Mouse (Mus musculus) CH12.LX (cell line): Measurements from ENCODE around the gene 4930447C04Rik. TPM values are rescaled to one million over a fixed set of nuclear protein-coding genes. Genes with fewer than 3 reads are reported as not detected.

ENCODE experiments used
- DNase-seq: peaks from one replicate; pipeline ENCODE4 v3.0.0-alpha.2; 2013; ENCODE audit errors: extremely low read depth
- H3K27ac ChIP-seq: 2 replicates; pipeline ENCODE4 v1.5.1; 2012; ENCODE audit warnings: low read depth, mild to moderate bottlenecking, control low read depth, moderate library complexity; ENCODE audit not compliant: insufficient read depth
- H3K27me3 ChIP-seq: replicated peaks from 2 replicates; pipeline ENCODE3; 2012; ENCODE audit warnings: inconsistent platforms
- H3K36me3 ChIP-seq, 2 experiments: replicated peaks in 1 of 2; 2 replicates each; pipeline versions ENCODE3 to v1.6.1; 2012; ENCODE audit warnings: inconsistent platforms in 1 of 2, low read length in 1 of 2, mild to moderate bottlenecking in 1 of 2, mixed read lengths in 1 of 2, moderate library complexity in 1 of 2; ENCODE audit not compliant: control insufficient read depth in 1 of 2, insufficient read depth in 1 of 2
- H3K4me1 ChIP-seq, 2 experiments: 2 replicates each; pipeline ENCODE4 v1.6.1; 2012; ENCODE audit warnings: inconsistent platforms in 1 of 2, moderate library complexity in 1 of 2; ENCODE audit not compliant: insufficient read depth in 2 of 2, control insufficient read depth in 1 of 2
- H3K4me2 ChIP-seq: 2 replicates; pipeline ENCODE4 v1.6.1; 2012; ENCODE audit warnings: low read depth, mild to moderate bottlenecking, control low read depth; ENCODE audit not compliant: poor library complexity, insufficient read depth, severe bottlenecking
- H3K4me3 ChIP-seq, 3 experiments: fragments of 150-350 bp in 1 of 3; sonication (generic) in 1 of 3; replicated peaks in 1 of 3; 2 replicates each; pipeline versions ENCODE3 to v1.5.1; 2011 to 2012; ENCODE audit warnings: low read depth in 2 of 3, low read length in 2 of 3, mild to moderate bottlenecking in 2 of 3, moderate library complexity in 2 of 3, control low read depth in 1 of 3, improper control_type of control experiment in 1 of 3, inconsistent platforms in 1 of 3, mixed read lengths in 1 of 3; ENCODE audit not compliant: poor library complexity in 1 of 3
- H3K79me2 ChIP-seq: replicated peaks from 2 replicates; pipeline ENCODE4 v1.6.1; 2012; ENCODE audit warnings: mild to moderate bottlenecking, moderate library complexity; ENCODE audit not compliant: control insufficient read depth, poor library complexity, insufficient read depth, severe bottlenecking; ENCODE audit errors: extremely low read depth
- H3K9ac ChIP-seq: 2 replicates; pipeline ENCODE4 v1.6.1; 2012; ENCODE audit warnings: low read depth, mild to moderate bottlenecking, control low read depth, moderate library complexity; ENCODE audit not compliant: insufficient read depth
- H3K9me3 ChIP-seq: replicated peaks from 2 replicates; pipeline ENCODE3; 2012; ENCODE audit warnings: low read length, inconsistent platforms, mixed read lengths
- CHD1 ChIP-seq: IDR thresholded peaks from 2 replicates; pipeline ENCODE4 v1.6.1; 2012; ENCODE audit warnings: low read depth, low read length, improper control_type of control experiment, inconsistent platforms
- CHD2 ChIP-seq: IDR thresholded peaks from 2 replicates; pipeline ENCODE4 v1.6.1; 2011; ENCODE audit warnings: low read length, improper control_type of control experiment
- CTCF ChIP-seq, 2 experiments: IDR thresholded peaks in 1 of 2; conservative IDR thresholded peaks in 1 of 2; 2 replicates each; pipeline ENCODE4 v1.5.1; 2011 to 2012; ENCODE audit warnings: low read depth in 2 of 2, low read length in 2 of 2, improper control_type of control experiment in 1 of 2, inconsistent platforms in 1 of 2, mild to moderate bottlenecking in 1 of 2, moderate library complexity in 1 of 2
- E2F4 ChIP-seq: IDR thresholded peaks from 2 replicates; pipeline ENCODE4 v1.6.1; 2011; ENCODE audit warnings: low read depth, low read length, improper control_type of control experiment; ENCODE audit not compliant: insufficient replicate concordance
- ELF1 ChIP-seq: IDR thresholded peaks from 2 replicates; pipeline ENCODE4 v1.6.1; 2014; ENCODE audit warnings: low read depth, mild to moderate bottlenecking, inconsistent platforms, low read length, improper control_type of control experiment
- EP300 ChIP-seq: IDR thresholded peaks from 2 replicates; pipeline ENCODE4 v1.6.1; 2011; ENCODE audit warnings: low read length, improper control_type of control experiment
- GABPA ChIP-seq: IDR thresholded peaks from 2 replicates; pipeline ENCODE4 v1.6.1; 2012; ENCODE audit warnings: low read depth, low read length, improper control_type of control experiment, inconsistent platforms; ENCODE audit not compliant: insufficient replicate concordance
- JUN ChIP-seq: IDR thresholded peaks from 2 replicates; pipeline ENCODE4 v1.6.1; 2011; ENCODE audit warnings: low read depth, mild to moderate bottlenecking, low read length, improper control_type of control experiment, moderate library complexity; ENCODE audit not compliant: insufficient read depth
- KAT2A ChIP-seq: IDR thresholded peaks from 2 replicates; pipeline ENCODE4 v1.6.1; 2012; ENCODE audit warnings: low read length, improper control_type of control experiment, inconsistent platforms; ENCODE audit not compliant: insufficient replicate concordance
- MAFK ChIP-seq: IDR thresholded peaks from 2 replicates; pipeline ENCODE4 v1.6.1; 2011; ENCODE audit warnings: low read length, improper control_type of control experiment; ENCODE audit not compliant: insufficient replicate concordance
- MAZ ChIP-seq: IDR thresholded peaks from 2 replicates; pipeline ENCODE4 v1.6.1; 2012; ENCODE audit warnings: low read depth, mild to moderate bottlenecking, inconsistent platforms, low read length, improper control_type of control experiment, moderate library complexity
- MEF2A ChIP-seq: IDR thresholded peaks from 2 replicates; pipeline ENCODE4 v1.6.1; 2014; ENCODE audit warnings: low read depth, mild to moderate bottlenecking, inconsistent platforms, low read length, improper control_type of control experiment, borderline replicate concordance
- MXI1 ChIP-seq: IDR thresholded peaks from 2 replicates; pipeline ENCODE4 v1.6.1; 2011; ENCODE audit warnings: mild to moderate bottlenecking, low read depth, low read length, improper control_type of control experiment
- POLR2A ChIP-seq: IDR thresholded peaks from 2 replicates; pipeline ENCODE4 v1.6.1; 2011; ENCODE audit warnings: low read depth, mild to moderate bottlenecking, improper control_type of control experiment, low read length
- POLR2AphosphoS2 ChIP-seq: IDR thresholded peaks from 2 replicates; pipeline ENCODE4 v1.6.1; 2011; ENCODE audit warnings: low read depth, low read length, improper control_type of control experiment
- SIN3A ChIP-seq: IDR thresholded peaks from 2 replicates; pipeline ENCODE4 v1.6.1; 2012; ENCODE audit warnings: low read length, improper control_type of control experiment, inconsistent platforms
- SMC3 ChIP-seq: IDR thresholded peaks from 2 replicates; pipeline ENCODE4 v1.6.1; 2011; ENCODE audit warnings: low read depth, low read length, improper control_type of control experiment
- TCF12 ChIP-seq: IDR thresholded peaks from 2 replicates; pipeline ENCODE4 v1.6.1; 2014; ENCODE audit warnings: low read depth, mild to moderate bottlenecking, inconsistent platforms, low read length, improper control_type of control experiment
- UBTF ChIP-seq: IDR thresholded peaks from 2 replicates; pipeline ENCODE4 v1.6.1; 2012; ENCODE audit warnings: low read depth, mild to moderate bottlenecking, inconsistent platforms, low read length, improper control_type of control experiment, moderate library complexity
- USF2 ChIP-seq: conservative IDR thresholded peaks from 2 replicates; pipeline ENCODE4 v1.6.1; 2011; ENCODE audit warnings: low read depth, low read length, improper control_type of control experiment
- ZKSCAN1 ChIP-seq: IDR thresholded peaks from 2 replicates; pipeline ENCODE4 v1.6.1; 2012; ENCODE audit warnings: low read depth, inconsistent platforms, low read length, improper control_type of control experiment, borderline replicate concordance
- ZMIZ1 ChIP-seq: IDR thresholded peaks from 2 replicates; pipeline ENCODE4 v1.6.1; 2012; ENCODE audit warnings: low read depth, mild to moderate bottlenecking, inconsistent platforms, low read length, improper control_type of control experiment
- dilution Hi-C: fragments of 300-500 bp; cut with MboI; formaldehyde crosslinking; loops from 2 replicates; pipeline ENCODE4 v1.14.3; 2020; ENCODE audit warnings: low sequenced_read_pairs; ENCODE audit not compliant: extremely low pct_unique_long_range_greater_than_20kb, extremely low pct_ligation_motif_present
- in situ Hi-C: fragments of 300-500 bp; cut with MboI; formaldehyde crosslinking; loops from 3 replicates; pipeline ENCODE4 v1.14.3; 2019; ENCODE audit warnings: low sequenced_read_pairs, low pct_ligation_motif_present, low pct_unique_long_range_greater_than_20kb, mixed read lengths
- polyA plus RNA-seq: library from polyadenylated mRNA; unstranded; fragments of >175 nt; gene quantifications from 2 replicates; pipeline ENCODE4 v1.2.1, GENCODE M21; 2012; ENCODE audit warnings: low read depth; ENCODE audit not compliant: insufficient read length
- total RNA-seq, 2 experiments: library from RNA; depleted of rRNA; stranded (reverse); fragments of 300-350 nt in 1 of 2; fragments of >200 nt in 1 of 2; gene quantifications; 2 replicates each; pipeline ENCODE4 v1.2.3; 2012 to 2014

Gene 4930447C04Rik
- total and polyA plus RNA-seq, 3 experiments = 0.52 to 0.89 (median 0.74) TPM

- Histone ChIP-seq H3K79me2 (no peaks in the 10 kb centered on the region), H3K27ac (no peak overlapping the region), H3K9me3 (peaks cover 10% of the 10 kb centered on the region), H3K9ac (no peak overlapping the region), H3K4me2 (no peak overlapping the region), H3K4me1 (peaks cover 6 to 26% of the 10 kb centered on the region in 2 experiments), H3K27me3 (no peaks in the 10 kb centered on the region), H3K4me3 (no peak overlapping the region), H3K36me3 (no peaks in the 10 kb centered on the region)
- dilution Hi-C loops (no loop called here), in situ Hi-C loops (loop anchor here (5.0 to 25.0 kb wide), 2 partner anchors 134 to 669 kb away; no protein-coding TSS in a partner anchor)
- no peak for DNase-seq
- no peak for TF ChIP-seq USF2
- no peak for TF ChIP-seq EP300
- TF ChIP-seq MAFK = no peak
- TF ChIP-seq MXI1 = no peak
- no peak for TF ChIP-seq ZKSCAN1
- TF ChIP-seq SIN3A = no peak
- TF ChIP-seq ZMIZ1 = no peak
- TF ChIP-seq POLR2A = no peak
- TF ChIP-seq E2F4 = no peak
- TF ChIP-seq MAZ = no peak
- TF ChIP-seq CHD2 = no peak
- no peak for TF ChIP-seq SMC3
- TF ChIP-seq GABPA = no peak
- TF ChIP-seq MEF2A = no peak
- TF ChIP-seq POLR2AphosphoS2 = no peak
- TF ChIP-seq CHD1 = no peak
- no peak for TF ChIP-seq KAT2A
- no peak for TF ChIP-seq ELF1
- TF ChIP-seq UBTF = no peak
- no peak for TF ChIP-seq TCF12
Measured at GRCm38 (mm10) chr12:72843555-72843954, 97.0 kb downstream of the 4930447C04Rik start.

DNA sequence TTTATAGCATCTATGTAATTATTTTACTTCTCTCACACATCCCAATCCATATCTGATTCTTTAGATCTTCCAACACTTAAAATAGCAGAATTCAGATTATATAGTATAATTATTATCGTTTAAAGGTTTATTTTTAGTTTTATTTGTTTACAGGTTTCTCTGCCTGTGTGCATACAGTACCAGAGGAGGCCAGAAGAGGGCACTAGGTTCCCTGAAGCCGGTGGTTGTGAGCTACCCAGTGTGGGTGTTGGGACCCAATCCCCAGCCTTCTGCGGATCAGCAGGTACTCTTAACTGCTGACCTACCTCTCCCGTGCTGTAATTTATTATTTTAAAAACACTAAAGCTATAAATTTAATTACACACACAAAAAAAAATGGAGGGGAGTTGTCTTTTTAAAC lies 97.4 kb downstream of the 4930447C04Rik start:
- TF ChIP-seq POLR2A (no peak), JUN (no peak), CTCF (conservative IDR thresholded peaks at IDR 0.05 in 1 of 2, IDR thresholded peaks at IDR 0.05 in 1 of 2; ENCODE audit: low read depth in 2 of 2, low read length in 2 of 2) (peak; percentile 17 to 34; a peak in 1 of 4 replicates)
- TF ChIP-seq, all 38 proteins: peak for 1
- Histone ChIP-seq H3K27me3 (no peaks in the 10 kb centered on the region), H3K79me2 (no peaks in the 10 kb centered on the region), H3K4me1 (peaks cover 6 to 22% of the 10 kb centered on the region in 2 experiments), H3K4me2 (no peak overlapping the region), H3K36me3 (no peaks in the 10 kb centered on the region), H3K9me3 (peaks cover 10% of the 10 kb centered on the region), H3K27ac (no peak overlapping the region), H3K9ac (no peak overlapping the region), H3K4me3 (no peak overlapping the region)
- DNase-seq = no peak
- in situ Hi-C loops = loop anchor here (5.0 to 25.0 kb wide), 2 partner anchors 134 to 669 kb away; no protein-coding TSS in a partner anchor
- dilution Hi-C loops = no loop called here
